Mouse (Mus musculus) fibroblast of lung, adult 2 months (primary cell): ENCODE results near the gene Utrn.

Source experiments
- DNase-seq: peaks from one replicate; pipeline ENCODE4 v3.0.0-alpha.2; 2011; ENCODE audit warnings: low read depth

The Utrn gene

DNA sequence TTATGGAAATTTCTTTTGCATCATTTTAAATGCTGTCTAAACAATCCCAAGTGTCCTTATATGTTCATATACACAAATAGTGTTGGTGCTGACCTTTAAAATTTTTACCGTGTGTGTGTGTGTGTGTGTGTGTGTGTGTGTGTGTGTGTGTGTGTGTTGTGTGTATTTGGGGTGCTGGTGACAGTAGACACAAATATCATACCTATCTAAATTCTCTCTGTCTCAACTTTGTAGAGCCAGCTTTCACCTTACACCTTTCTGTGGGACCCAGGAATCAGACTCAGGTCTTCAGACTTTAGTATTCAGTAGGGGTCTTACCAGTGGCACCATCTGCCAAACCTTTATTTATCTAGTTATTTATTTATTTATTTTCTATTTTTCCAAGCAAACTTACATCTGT lies 681 bp upstream of the Utrn start:
- no peak for DNase-seq

DNA sequence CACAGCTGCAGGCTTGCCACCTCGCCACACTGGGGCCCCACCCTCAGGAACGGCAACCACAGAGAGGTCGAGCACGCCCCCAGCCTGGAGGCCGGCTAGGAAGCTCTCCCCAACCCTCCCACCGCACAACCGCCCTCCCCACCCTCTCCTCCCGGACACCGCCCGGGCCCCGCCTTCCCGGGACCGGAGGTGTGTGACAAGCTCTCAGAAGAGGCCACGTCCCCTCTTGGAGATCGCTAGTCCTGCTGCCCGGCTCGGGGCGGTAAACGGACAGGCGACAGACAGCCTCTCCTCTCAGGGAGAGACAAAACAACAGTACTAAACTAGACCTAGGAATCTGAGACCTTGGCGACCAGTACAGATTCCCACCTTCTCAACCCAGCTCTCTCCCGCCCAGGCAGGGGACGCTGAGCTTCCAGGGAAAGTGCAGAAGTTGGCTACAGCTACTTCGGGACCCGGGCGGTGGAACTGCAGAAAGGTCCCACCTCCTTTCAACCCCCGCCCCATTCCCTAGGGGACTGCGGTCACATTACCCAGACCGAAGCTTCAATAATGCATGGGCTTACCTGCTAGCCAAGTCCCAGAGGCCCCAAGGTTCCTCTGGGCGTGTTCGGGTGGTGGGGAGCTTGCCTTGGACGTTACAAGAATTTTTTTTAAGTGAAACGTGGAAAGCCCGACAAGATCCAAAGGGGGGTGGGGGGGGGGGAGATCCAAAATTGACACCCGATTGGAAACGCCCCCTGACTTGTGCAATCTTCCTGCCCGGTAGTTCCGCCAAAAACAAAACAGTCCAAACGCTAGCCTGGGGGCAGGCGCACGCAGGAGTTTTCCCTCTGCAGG lies 756 bp downstream of the Utrn start:
- DNase-seq: no peak

DNA sequence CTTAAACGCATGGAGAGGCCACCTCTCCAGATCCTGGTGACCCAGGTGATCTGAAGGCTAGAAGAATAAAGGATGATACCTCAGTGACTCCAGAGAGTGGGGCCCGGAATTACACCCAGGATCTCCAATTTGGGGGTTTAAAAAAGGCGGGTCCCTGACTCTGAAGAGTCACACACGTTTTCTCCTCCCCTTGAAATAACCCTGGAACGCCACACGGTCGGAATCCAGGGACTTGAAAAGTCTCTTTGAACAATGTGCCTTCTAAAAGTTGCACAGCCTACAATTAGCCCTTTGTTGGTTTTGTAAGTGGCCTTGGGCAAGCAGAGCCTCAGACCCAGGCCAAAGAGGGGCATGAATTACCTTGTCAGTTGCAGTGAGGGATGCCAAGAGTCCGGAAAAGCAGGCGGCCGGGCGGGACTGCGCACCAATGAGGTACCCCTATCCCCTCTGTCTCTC lies 1.4 kb downstream of the Utrn start:
- no peak for DNase-seq

DNA sequence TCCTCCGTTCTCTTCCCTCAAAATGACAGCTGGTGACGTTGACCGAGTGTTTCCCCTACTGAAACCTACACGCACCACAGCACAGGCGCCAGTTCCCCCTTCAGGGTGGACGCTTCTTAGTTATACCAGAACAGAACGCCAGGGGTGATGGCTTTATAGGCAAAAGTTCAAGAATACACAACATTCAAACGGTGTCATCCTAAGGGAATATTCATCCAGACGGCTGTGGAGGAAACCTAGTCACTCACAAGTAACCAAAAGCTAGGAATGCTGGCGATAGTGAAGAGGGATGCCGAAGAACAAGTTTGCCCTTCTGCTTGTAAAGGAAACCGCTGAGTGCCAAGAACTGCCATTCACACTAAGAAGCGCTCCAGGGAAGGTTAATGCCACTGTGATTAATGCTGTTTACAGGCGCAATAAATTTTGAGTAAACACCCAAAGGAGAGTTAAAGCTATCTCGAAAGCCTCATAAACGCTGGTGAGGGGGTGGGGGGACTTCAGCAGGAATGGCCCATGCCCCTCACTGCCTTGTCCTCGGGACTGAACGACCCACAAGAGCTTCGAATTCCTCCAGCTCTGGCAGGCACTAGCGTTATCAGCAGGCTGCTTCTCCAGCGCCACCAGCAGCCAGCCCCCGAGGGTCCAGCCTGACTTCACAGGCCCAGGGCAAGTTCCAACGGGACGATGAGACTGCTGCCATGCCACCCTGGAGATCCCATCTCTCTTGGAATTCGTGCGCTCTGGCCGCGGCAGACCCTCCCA lies 2.0 kb downstream of the Utrn start:
- no peak for DNase-seq

DNA sequence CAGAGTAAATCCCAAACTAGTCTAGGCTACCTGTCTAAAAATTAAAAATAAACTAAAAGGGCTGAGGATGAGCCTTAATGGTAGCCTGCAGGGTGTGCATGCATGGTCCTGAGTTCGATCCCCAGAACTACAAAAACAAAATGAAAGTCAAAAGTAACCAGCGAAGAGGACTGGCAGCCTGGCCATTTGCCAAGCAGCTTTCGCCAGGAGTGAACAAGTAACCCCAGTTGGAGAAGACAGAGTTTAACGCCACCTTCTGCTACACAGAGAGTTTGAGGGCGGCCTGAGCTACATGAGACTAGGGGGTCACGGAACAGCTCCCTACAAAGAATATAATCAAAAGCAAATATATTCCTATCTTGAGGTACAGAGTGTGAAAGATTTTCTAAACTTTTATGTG lies 4.0 kb downstream of the Utrn start:
- DNase-seq: no peak

DNA sequence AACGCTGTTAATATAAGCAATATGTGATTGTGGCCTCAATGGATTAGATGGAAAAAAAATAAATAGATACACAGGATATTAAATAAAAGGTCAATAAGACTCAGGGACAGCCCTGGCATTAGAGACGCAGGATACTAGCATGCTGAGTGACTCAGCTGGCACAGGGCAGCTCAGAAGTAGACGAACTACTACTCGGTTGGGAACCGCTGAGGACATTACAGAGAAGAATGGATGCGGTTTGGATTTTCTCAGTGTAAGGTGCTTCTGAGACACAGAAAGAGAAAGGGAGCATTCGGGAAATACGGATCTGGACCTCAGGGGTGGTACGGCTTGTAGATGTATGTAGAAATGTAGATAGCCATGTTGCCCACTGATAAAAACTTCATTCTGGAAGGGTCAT lies 5.6 kb downstream of the Utrn start:
- no peak for DNase-seq

DNA sequence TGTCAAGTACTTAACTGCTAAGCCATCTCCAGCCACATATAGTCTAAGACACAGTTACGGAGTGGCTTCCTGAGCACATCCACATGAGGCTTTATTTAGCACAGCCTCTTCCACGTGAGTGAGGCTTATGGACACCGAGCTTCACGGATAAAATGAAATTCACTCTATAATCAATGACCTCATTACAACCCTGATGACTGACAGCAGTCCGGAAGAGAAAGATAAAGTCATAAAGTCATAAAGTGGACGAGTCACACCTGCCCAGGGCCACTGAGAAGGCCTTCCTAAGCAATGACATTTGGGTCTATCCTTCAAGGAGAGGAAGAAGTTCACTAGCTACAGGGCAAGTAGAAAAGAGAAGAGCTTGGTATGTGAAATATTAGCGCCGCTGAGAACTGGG lies 7.1 kb downstream of the Utrn start:
- no peak for DNase-seq

DNA sequence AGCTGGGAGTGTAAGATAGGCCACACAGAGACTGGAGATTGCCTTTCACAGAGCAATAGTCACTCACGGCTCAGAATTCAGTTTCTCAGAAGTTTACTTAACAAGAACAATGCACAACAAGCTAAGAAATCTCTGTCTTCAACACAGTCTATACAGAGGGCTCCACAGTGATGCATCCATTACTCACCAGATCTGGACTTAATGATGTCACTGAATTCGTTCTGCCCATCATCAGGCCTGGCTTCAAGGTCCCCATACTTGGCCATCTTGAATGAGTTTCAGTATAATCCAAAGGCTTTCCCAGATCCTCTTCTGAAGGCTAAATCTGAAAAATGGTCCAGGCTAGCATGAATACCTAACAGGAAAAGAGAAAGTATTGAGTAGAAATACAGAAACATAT lies 7.8 kb downstream of the Utrn start:
- no peak for DNase-seq

DNA sequence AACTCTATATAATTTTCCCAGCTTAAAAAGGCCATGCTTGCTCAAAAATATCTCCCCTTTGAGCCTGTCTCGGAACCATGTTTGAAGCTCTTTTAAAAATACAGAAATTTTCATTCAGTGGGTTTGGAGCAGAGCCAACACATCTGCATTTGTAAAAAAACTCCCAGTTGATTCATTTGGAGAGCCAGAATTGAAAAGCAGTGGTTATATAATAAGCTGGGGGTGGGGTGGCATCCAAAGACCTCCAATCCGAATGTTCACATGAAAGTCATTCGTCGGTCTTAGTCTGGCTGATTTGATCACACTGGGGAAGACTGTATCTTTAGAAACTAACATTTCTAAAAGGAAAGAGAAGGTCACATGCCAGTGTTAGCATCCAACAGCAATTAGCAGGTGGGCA lies 8.4 kb downstream of the Utrn start:
- no peak for DNase-seq

DNA sequence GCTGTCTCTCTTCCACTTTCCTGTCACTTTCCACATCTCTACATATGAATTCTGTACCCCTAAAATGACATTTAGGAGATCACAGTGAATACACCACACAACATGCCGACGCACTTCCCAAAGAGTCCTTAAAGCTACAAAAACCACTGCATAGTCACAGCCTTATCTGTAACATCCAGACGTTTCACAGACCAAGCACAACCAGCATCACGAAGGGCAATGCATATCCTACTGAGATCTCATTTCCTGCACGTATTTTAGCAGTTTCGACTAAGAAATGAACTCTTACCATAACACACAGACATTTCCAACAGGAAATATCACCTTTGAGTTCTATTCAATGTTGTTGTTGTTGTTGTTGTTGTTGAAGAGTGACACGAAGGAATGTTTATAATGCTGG lies 8.8 kb downstream of the Utrn start:
- DNase-seq: no peak

DNA sequence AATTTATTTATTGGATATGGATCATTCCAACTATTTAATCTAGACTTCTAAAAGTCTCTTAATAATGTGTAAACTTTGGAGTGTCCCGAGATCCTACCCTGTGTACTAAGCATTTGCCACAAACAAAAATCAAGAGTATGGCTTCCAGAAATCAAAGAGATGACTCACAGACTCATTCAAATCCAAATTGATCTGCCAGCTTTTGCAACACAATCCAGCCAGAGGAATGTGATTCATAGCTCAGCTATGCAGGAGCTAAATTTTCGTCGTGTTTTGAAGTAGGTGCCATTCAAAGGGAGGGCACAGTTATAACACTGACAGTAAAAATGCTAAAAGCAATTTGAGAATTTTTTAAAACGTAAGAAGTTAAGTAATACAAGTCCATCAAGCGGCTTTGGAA lies 11.1 kb downstream of the Utrn start:
- DNase-seq: peak; percentile 66

DNA sequence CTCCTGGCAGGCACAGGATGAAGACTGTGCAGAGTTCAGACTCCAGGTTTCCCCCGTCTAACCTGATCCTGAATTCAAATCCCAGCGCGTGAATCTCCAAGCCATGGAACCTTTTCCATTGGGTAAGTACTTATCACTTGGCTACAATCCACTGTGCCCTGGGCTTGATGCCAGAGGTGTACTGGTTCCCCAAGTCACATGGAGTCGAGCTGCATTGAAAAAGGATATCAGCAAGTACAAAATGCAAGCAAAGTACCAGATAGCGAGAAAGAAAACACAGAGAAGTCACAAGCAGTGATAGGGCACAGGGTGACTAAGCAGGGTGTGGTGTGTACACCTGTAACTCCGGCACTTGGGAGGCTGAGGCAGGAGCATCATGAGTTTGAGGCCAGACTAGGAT lies 14.9 kb downstream of the Utrn start:
- no peak for DNase-seq

DNA sequence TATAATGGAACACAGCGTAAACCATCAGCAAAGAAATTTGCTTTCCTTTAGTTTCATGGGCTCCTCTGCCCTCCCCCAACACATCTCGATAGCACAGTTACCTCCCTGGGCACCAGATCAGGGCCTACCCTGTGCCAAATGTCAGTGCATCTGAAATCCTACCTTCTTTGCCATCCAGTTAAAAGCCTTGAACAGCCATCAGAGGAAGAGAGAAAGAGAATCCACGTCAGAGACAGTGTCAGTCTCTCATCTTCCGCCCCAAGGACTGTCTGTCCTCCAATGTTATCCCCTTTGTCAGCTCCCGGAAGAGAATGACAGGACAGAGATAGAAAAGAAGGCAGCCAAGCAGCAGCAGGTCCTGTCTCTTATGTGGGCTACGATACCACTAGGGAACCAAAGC lies 15.4 kb downstream of the Utrn start:
- DNase-seq: no peak

DNA sequence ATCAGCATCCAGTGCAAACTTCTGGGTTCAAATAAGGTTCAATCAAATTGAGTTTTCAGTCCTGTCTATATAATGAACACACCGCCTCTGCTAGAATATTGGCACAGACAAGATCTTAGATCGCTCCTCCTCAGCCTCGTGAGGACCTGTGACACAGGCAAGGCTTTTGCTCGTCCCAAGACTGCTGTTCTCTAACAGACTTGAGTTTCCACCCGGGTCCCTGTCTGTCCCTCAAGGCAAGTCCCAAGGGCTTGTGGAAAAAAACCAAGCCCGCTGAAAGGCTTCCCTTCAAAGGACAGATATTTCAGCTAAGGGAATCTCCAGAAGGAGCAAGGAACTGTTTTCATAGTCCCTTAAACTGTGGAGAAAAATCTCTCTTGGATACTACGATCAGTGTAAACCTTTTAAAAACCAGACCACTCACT lies 16.0 kb downstream of the Utrn start:
- DNase-seq: no peak

DNA sequence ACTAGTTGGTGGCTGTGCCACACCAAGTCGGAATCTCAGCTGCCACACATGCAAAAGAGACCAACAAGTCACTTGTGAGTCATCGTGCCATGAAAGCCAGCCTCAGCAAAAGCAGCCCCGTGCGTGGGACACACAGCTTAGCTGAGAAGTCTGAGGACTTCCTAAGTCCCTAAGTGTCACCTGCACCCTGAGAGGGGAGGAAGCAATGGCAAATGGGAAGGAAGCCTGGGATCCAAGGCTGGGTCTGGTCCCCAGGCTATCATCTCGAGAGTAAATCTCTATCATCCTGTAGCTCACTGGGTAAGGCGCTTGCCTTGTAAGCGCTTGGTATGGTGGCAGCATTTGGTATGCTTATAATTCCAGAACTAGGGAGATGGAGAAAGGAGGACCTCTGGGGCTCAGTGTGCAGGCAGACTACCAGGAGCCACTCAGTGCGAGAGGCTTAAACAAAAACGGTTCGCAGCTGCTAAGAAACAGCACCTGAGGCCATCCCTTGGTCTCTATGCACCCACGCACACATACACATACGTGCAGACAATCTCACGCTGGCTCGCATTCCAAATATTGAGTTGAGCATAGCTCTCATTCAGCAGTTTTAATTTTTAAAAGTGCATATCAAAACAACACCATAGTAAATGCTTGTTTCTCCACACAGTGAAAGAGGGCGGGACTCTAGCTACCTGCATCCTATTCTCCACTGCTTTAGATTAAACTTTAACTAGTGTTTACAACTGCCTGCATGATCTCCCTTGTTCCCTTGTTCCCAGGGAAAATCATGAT lies 16.6 kb downstream of the Utrn start:
- DNase-seq: no peak

DNA sequence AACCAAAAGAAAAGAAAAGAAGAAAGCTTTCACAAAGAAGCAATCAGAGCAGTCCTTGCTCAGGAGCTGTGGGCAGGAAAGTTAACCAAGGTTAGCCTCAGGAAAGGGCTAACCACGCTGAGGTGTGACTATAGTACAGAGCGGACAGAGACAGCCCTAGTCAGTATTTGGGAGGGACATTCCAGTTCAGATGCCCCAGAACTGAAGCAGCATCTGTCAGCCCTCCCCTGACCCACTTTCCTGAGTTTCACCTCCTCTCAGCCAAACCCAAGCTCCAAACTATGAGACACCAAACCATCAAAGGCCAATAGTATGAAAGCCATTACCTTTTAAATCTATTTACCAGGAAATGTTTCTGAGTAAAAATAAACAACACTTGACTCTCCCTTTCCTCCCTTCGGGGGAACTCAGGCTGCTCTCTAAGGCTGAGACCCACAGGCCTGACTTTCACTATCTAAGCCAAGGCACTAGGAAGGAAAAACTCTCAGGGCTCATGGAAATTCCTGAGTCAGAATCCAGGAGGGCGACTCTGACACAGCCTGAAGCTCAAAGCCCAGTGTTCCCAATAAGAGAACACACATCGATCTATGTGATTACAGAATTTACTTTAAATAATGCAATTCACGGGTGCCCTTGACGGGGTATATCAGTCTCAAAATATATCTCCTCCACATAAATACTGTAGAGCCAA lies 18.2 kb downstream of the Utrn start:
- no peak for DNase-seq

DNA sequence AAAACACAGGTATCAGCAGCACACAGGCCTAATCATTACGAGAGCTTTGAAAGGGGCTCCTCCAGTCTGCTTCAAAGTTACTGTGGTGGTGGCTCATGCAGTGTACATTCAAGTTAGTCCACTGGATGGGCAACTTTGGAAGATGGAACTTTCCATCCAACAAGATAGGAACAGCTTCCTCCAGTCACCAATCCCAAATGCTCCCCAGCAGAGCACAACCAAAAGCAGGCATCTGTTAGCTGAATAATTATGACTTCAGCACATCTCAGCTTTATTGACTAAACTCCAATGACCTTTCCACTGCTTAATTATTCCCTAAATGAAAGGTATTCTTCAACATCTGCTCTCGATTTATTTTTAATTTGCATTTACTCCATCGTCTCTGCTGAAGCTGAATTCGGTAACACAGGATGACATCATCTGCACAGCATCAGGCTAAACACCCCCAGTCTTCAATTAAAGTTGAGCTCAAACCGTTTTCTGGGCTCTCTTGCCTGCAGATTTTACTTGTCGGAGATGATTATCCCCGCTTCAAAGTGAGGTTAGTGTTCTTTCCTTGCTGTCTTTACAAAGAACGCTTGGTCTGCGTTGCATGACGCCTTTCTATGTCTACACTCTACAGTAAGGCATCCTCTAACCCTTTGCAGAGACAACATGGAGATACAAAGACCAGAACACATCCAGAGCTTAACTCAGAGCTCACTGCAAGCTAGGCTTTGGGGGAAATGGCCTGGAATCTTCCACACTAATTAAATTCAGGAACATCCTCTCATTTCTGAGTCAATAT lies 20.6 kb downstream of the Utrn start:
- no peak for DNase-seq

DNA sequence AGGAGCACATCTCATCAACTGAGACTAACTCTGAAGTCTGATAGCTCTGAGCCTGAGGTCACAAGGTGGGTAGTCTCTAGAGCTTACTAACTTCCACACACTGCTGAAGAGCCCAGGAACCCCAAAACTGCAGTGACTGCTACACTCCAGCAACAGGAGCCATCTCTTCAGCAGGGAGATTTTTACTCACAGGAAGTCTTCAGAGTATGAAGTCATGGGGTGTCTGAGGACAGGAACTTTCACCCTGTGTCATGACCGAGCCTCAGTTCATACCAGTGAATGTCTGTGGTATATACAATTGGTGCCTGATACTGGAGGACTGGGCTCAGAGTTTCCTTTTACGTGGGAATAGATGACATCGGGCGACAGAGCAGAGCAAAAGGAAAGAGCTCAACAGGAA lies 26.6 kb downstream of the Utrn start:
- DNase-seq: no peak

DNA sequence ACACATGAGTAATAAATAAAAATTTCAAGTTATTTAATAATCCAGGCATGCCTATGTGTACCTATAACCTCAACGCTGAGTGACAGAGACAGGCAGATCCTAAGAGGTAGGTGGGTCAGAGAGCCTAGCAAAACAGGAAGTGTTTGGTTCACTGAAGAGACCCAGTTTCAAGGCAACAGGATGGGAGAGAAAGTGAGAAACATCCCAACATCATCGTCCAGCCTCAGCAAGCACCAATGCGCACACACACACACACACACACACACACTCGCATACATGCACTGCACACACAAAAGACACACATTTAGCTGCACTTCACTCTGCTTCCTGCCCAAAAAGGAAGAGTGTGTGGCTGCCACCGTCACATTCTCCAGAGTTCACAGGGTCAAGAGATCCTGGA lies 27.7 kb downstream of the Utrn start:
- no peak for DNase-seq

DNA sequence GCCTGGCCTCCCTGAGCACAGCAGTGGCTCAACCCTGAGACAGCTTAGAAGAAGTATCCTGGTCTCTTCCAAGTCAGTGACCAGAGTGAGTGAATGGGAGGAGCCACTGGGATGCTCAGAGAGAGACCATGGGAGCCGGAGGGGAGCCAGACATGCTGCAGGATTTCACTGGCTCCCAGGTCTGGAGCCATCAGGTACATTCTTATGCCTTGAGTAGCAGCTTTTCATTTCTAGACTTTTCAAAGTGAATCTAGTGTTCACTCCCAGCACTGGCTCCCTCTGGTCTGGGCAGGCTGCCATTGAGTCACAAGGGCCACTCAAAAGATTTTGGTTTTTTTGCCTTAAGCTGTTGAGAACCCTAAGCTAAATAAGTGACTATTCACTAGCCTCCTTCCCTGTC lies 31.5 kb downstream of the Utrn start:
- DNase-seq: peak; percentile 83

DNA sequence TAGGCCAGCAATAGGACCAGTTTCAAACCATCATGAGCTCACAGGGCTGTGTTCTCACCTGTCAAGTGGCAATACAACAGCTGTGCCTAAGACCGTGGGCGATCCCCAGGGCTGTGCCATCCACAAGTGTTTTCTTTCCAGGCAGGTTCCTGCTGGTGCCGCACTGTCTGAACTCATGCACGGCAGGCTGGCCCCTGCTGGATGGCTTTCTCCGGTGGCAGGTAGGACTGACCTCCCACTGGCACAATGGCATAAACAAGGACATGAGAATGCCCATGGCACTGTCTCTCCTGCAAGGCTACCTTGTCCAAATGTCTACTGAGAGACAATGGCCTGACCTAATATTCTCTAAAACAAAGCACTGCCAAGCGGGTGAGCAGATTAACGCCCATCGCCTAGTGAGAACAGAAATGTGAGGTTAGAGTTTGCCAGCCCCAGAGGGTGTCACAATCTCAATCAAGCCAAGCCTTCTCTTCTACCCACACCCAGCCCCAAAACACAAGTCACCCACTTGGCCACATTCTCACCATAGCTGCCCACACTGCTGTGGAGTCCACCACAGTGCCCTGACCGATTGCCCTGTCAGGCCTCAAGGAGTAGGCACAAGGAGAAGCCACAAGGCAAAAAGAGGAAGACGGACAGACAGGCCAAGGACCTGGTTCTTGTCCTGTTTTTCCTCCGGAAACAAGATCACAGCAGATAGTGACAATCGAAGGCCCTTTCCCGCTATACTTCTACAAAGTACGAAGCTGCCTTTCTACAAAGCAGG lies 32.9 kb downstream of the Utrn start:
- DNase-seq: no peak
